Mouse (Mus musculus) MEL (cell line): ENCODE results near the gene Osbp2. TPM values are rescaled to one million over a fixed set of nuclear protein-coding genes. Genes with fewer than 3 reads are reported as not detected.

Experiments
- DNase-seq: peaks from one replicate; pipeline ENCODE4 v3.0.0; 2011; ENCODE audit warnings: low read depth, low spot score
- H3K27ac ChIP-seq: 2 replicates; pipeline ENCODE4 v1.5.1; 2012; ENCODE audit warnings: low read depth, mild to moderate bottlenecking, control low read depth, low read length, moderate library complexity; ENCODE audit not compliant: control insufficient read depth
- H3K27me3 ChIP-seq, 2 experiments: fragments of 150-350 bp in 1 of 2; sonication (generic) in 1 of 2; 2 replicates each; pipeline ENCODE4 v1.6.1; 2012; ENCODE audit warnings: low read length in 2 of 2, mild to moderate bottlenecking in 2 of 2, improper control_type of control experiment in 1 of 2, moderate library complexity in 1 of 2; ENCODE audit not compliant: insufficient read depth in 2 of 2, control insufficient read depth in 1 of 2
- H3K36me3 ChIP-seq, 2 experiments: 2 replicates each; pipeline ENCODE4 v1.6.1; 2012 to 2014; ENCODE audit warnings: low read length in 2 of 2, improper control_type of control experiment in 1 of 2, inconsistent platforms in 1 of 2, mild to moderate bottlenecking in 1 of 2; ENCODE audit not compliant: insufficient read depth in 2 of 2, control insufficient read depth in 1 of 2
- H3K4me1 ChIP-seq, 2 experiments: fragments of 150-350 bp in 1 of 2; sonication (generic) in 1 of 2; 2 replicates each; pipeline ENCODE4 v1.6.1; 2012; ENCODE audit warnings: low read length in 2 of 2, improper control_type of control experiment in 1 of 2, mild to moderate bottlenecking in 1 of 2; ENCODE audit not compliant: insufficient read depth in 2 of 2, control insufficient read depth in 1 of 2
- H3K4me3 ChIP-seq, 2 experiments: fragments of 150-350 bp in 1 of 2; sonication (generic) in 1 of 2; 2 replicates each; pipeline ENCODE4 v1.5.1; 2012; ENCODE audit warnings: low read depth in 2 of 2, low read length in 2 of 2, mild to moderate bottlenecking in 2 of 2, moderate library complexity in 2 of 2, control low read depth in 1 of 2, improper control_type of control experiment in 1 of 2; ENCODE audit not compliant: control insufficient read depth in 1 of 2, insufficient read depth in 1 of 2
- H3K79me2 ChIP-seq: 2 replicates; pipeline ENCODE4 v1.6.1; 2012; ENCODE audit warnings: mild to moderate bottlenecking, low read length, moderate library complexity; ENCODE audit not compliant: control insufficient read depth, poor library complexity, insufficient read depth
- H3K9ac ChIP-seq: 2 replicates; pipeline ENCODE4 v1.6.1; 2012; ENCODE audit warnings: low read depth, mild to moderate bottlenecking, control low read depth, low read length, moderate library complexity; ENCODE audit not compliant: control insufficient read depth, poor library complexity, severe bottlenecking
- H3K9me3 ChIP-seq: fragments of 150-350 bp; sonication (generic); replicated peaks from 2 replicates; pipeline ENCODE4 v1.6.1; 2012; ENCODE audit warnings: mild to moderate bottlenecking, low read length, improper control_type of control experiment, moderate library complexity; ENCODE audit not compliant: insufficient read depth
- EP300 ChIP-seq, 2 experiments: IDR thresholded peaks; 2 replicates each; pipeline ENCODE4 v1.6.1; 2011; ENCODE audit warnings: improper control_type of control experiment in 2 of 2, low read length in 2 of 2, low read depth in 1 of 2, mild to moderate bottlenecking in 1 of 2
- ETS1 ChIP-seq: IDR thresholded peaks from 2 replicates; pipeline ENCODE4 v1.6.1; 2012; ENCODE audit warnings: low read depth, mild to moderate bottlenecking, inconsistent platforms, low read length, improper control_type of control experiment, moderate library complexity
- GATA1 ChIP-seq: IDR thresholded peaks from 2 replicates; pipeline ENCODE4 v1.6.1; 2011; ENCODE audit warnings: low read depth, low read length, improper control_type of control experiment
- MAX ChIP-seq: IDR thresholded peaks from 2 replicates; pipeline ENCODE4 v1.6.1; 2011; ENCODE audit warnings: low read length, improper control_type of control experiment
- MAZ ChIP-seq: IDR thresholded peaks from 2 replicates; pipeline ENCODE4 v1.6.1; 2012; ENCODE audit warnings: low read depth, mild to moderate bottlenecking, inconsistent platforms, low read length, improper control_type of control experiment
- MXI1 ChIP-seq: IDR thresholded peaks from 2 replicates; pipeline ENCODE4 v1.6.1; 2011; ENCODE audit warnings: mild to moderate bottlenecking, low read depth, low read length, improper control_type of control experiment
- NRF1 ChIP-seq: IDR thresholded peaks from 2 replicates; pipeline ENCODE4 v1.6.1; 2014; ENCODE audit warnings: low read depth, mild to moderate bottlenecking, inconsistent platforms, low read length, improper control_type of control experiment, moderate library complexity; ENCODE audit not compliant: poor library complexity, insufficient read depth, severe bottlenecking
- POLR2A ChIP-seq, 2 experiments: IDR thresholded peaks; 2 replicates each; pipeline ENCODE4 v1.6.1; 2011 to 2012; ENCODE audit warnings: low read length in 2 of 2, mild to moderate bottlenecking in 2 of 2, control low read depth in 1 of 2, improper control_type of control experiment in 1 of 2, low read depth in 1 of 2, moderate library complexity in 1 of 2; ENCODE audit not compliant: control insufficient read depth in 1 of 2, insufficient read depth in 1 of 2, poor library complexity in 1 of 2
- RCOR1 ChIP-seq: IDR thresholded peaks from 2 replicates; pipeline ENCODE4 v1.6.1; 2012; ENCODE audit warnings: low read depth, mild to moderate bottlenecking, inconsistent platforms, low read length, improper control_type of control experiment
- TCF12 ChIP-seq: IDR thresholded peaks from 2 replicates; pipeline ENCODE4 v1.6.1; 2014; ENCODE audit warnings: low read depth, mild to moderate bottlenecking, inconsistent platforms, low read length, improper control_type of control experiment, moderate library complexity
- ZC3H11A ChIP-seq: IDR thresholded peaks from 2 replicates; pipeline ENCODE4 v1.6.1; 2012; ENCODE audit warnings: low read depth, mild to moderate bottlenecking, inconsistent platforms, low read length, improper control_type of control experiment
- ZKSCAN1 ChIP-seq: IDR thresholded peaks from 2 replicates; pipeline ENCODE4 v1.6.1; 2012; ENCODE audit warnings: low read depth, mild to moderate bottlenecking, inconsistent platforms, low read length, improper control_type of control experiment, moderate library complexity
- polyA plus RNA-seq, 2 experiments: library from polyadenylated mRNA; stranded (reverse) in 1 of 2; unstranded in 1 of 2; fragments of >175 nt in 1 of 2; fragments of >200 nt in 1 of 2; gene quantifications; 2 replicates each; pipeline versions ENCODE4 v1.2.1 to v1.2.4; 2012; ENCODE audit warnings: low replicate concordance in 2 of 2, low read depth in 1 of 2; ENCODE audit not compliant: insufficient read length in 2 of 2, insufficient read depth in 1 of 2, missing spikeins in 1 of 2
- total RNA-seq: library from RNA; depleted of rRNA; stranded (reverse); fragments of 300-350 nt; gene quantifications from 2 replicates; pipeline ENCODE4 v1.2.3, GENCODE M21; 2012

Osbp2 gene
- total and polyA plus RNA-seq, 3 experiments, result 0.04 TPM; not detected in 2

GRCm38 (mm10) chr11:3910513-3911310 lies 47.0 kb upstream of the Osbp2 start (continued):
- peak; percentile 23; the same call in 1 of the 2 replicates for TF ChIP-seq MAX
- TF ChIP-seq, all 39 proteins: peak for 10

- peaks cover 9 to 30% of the 10 kb centered on the region in 2 experiments; a peak in 3 of 4 replicates for H3K4me1 ChIP-seq
- peaks cover 0 to 10% of the 10 kb centered on the region in 2 experiments; a peak in 2 of 4 replicates for H3K36me3 ChIP-seq
- peaks cover 17% of the 10 kb centered on the region for H3K79me2 ChIP-seq
- H3K27ac ChIP-seq, result no peak overlapping the region
- H3K9me3 ChIP-seq, result no peaks in the 10 kb centered on the region
- no peak overlapping the region for H3K4me3 ChIP-seq
- no peaks in the 10 kb centered on the region for H3K27me3 ChIP-seq
- TF ChIP-seq POLR2A (IDR thresholded peaks at IDR 0.05; ENCODE audit: control insufficient read depth in 1 of 2, insufficient read depth in 1 of 2, low read depth in 1 of 2, low read length in 2 of 2, poor library complexity in 1 of 2) (no peak), ZKSCAN1 (no peak), EP300 (IDR thresholded peaks at IDR 0.05; ENCODE audit: low read depth in 1 of 2, low read length in 2 of 2) (no peak), MAZ (no peak), RCOR1 (no peak), NRF1 (no peak), ZC3H11A (no peak)
- no peak overlapping the region for H3K9ac ChIP-seq
- DNase-seq, result no peak
Observed at GRCm38 (mm10) chr11:3909236-3909635, 45.5 kb upstream of the Osbp2 start.

GRCm38 (mm10) chr11:3905446-3905845 lies 41.7 kb upstream of the Osbp2 start:
- H3K9me3 ChIP-seq, result no peaks in the 10 kb centered on the region
- peaks cover 3% of the 10 kb centered on the region; the same call in 1 of the 2 replicates for H3K79me2 ChIP-seq
- H3K27ac ChIP-seq, result no peak overlapping the region
- no peak overlapping the region for H3K9ac ChIP-seq
- H3K36me3 ChIP-seq, result no peaks in the 10 kb centered on the region
- no peak overlapping the region for H3K4me3 ChIP-seq
- H3K27me3 ChIP-seq, result no peaks in the 10 kb centered on the region
- DNase-seq, result no peak
- TF ChIP-seq ZKSCAN1, result no peak
- no peak for TF ChIP-seq TCF12
- no peak for TF ChIP-seq ETS1
- no peak for TF ChIP-seq GATA1
- TF ChIP-seq POLR2A (IDR thresholded peaks at IDR 0.05; ENCODE audit: control insufficient read depth in 1 of 2, insufficient read depth in 1 of 2, low read depth in 1 of 2, low read length in 2 of 2, poor library complexity in 1 of 2), result no peak
- TF ChIP-seq NRF1, result no peak
- TF ChIP-seq MXI1, result no peak
- TF ChIP-seq, all 39 proteins: peak for 0
- peaks cover 0 to 9% of the 10 kb centered on the region in 2 experiments; a peak in 3 of 4 replicates for H3K4me1 ChIP-seq
